17 mouse cellular contexts compared by ENCODE assay signal in genomic region chr5:105305671-105306070, GRCm38 (mm10). TPM values are rescaled to one million over a fixed set of nuclear protein-coding genes. Genes with fewer than 3 reads are reported as not detected.
"Had no signal": no experiment of that assay in that cellular context is flagged by ENCODE, and none has a peak within 500 bp of the region (broad histone marks: within the 10 kb centered on the region; RNA-seq: fewer than 3 reads in every experiment).

No protein-coding gene starts in this region.

RNA-seq across cellular contexts. Expression of gene Gbp6, which starts 12.2 kb away (rescaled TPM):
- polyA plus RNA-seq: limb, embryonic 10.5 days had no signal

RNA-seq across cellular contexts. Expression of gene Gm43302, which starts 12.2 kb away (rescaled TPM):
- total RNA-seq: gastrocnemius, postnatal 4 days; granulocyte monocyte progenitor cell, adult 5-6 weeks; hematopoietic stem cell, adult 5-6 weeks; layer of hippocampus, adult 2 months; layer of hippocampus, postnatal 10 days; left cerebral cortex, adult 2 months; left cerebral cortex, postnatal 14 days; left cerebral cortex, postnatal 36 days had no signal
- polyA plus RNA-seq: heart, embryonic 11.5 days; heart, embryonic 15.5 days; hindbrain, postnatal 0 days; intestine, postnatal 0 days; kidney, embryonic 14.5 days; kidney, embryonic 16.5 days; limb, embryonic 10.5 days; limb, embryonic 12.5 days; liver, embryonic 11.5 days had no signal
